Mouse (Mus musculus): ENCODE results near the gene BC049715. TPM values are rescaled to one million over a fixed set of nuclear protein-coding genes. Genes with fewer than 3 reads are reported as not detected.

Gene BC049715
- polyA plus RNA-seq, 1 experiment = 1.0 TPM

DNA sequence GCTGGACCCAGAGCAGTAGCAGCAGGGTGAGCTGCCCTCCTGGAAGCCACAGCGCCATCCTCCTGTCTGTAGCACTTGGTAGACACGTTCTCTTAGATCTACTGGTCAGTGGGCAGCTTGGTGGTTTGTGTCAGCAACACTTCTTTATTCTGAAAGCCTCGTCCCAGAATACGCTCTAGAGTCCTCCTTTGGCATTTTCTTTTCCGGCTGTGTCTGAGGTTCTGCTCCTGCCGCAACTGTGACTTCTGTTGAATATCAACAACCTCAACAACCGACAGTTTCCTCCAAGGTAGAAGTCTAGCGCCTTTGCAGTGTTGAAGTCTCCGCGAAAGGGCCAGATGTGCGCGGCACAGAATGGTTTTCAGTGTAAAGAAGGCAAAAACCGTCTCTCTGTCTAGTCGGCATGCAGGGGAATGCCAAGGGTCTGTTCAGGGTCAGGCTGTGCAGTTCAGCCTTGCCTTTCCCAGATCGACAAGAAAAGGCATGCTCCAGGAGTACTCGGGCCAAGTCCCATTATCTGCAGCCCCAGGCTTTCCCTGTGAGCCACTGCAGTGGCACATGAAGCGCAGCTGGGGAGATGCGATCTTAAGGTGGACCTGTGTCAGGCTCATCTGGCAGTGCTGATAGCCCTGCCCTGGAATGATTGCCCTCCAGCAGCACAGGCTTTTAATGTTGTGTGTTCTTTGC, 29.9 kb downstream of the BC049715 start, which contains the start of gene Art4:
Gene Art4, minus strand, starts transcription at position 548 of the 687 bp plus-strand sequence.
- TF ChIP-seq POLR2A (IDR thresholded peaks at IDR 0.05; ENCODE audit: extremely low read depth, insufficient read depth, low read length) (no peak), CTCF (IDR thresholded peaks at IDR 0.05; ENCODE audit: extremely low read depth, insufficient read depth, low read length) (no peak)
- Histone ChIP-seq H3K4me1 (ENCODE audit: control insufficient read depth, insufficient read depth, low read length) (peaks cover 2% of the 10 kb centered on the region; the same call in 1 of the 2 replicates), H3K27ac (ENCODE audit: insufficient read depth, low read length) (no peak within 1 kb of the TSS), H3K4me3 (ENCODE audit: insufficient read depth, low read length) (no peak within 1 kb of the TSS)

DNA sequence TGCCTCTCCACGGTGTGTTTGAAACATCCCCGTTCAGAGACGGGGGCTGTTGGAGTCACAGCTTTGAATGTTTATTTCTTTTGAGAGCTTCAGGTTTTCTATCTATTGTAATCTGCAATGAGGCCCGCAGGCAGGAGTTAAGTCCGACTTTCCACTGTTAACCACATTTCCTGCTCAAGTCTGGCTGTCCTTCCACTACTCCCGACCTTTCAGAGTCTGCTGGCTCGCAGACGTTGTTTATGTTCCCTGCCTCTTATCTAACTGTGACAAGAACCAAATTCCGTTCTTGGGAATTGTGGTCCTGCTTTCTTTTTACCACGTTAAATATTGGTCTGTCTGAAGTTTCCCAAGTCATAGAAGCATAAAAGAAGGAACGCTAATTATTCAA, 30.4 kb downstream of the BC049715 start:
- H3K4me1 ChIP-seq (ENCODE audit: control insufficient read depth, insufficient read depth, low read length) = peaks cover 2% of the 10 kb centered on the region; the same call in 1 of the 2 replicates
- TF ChIP-seq POLR2A (IDR thresholded peaks at IDR 0.05; ENCODE audit: extremely low read depth, insufficient read depth, low read length) (no peak), CTCF (IDR thresholded peaks at IDR 0.05; ENCODE audit: extremely low read depth, insufficient read depth, low read length) (no peak)
- H3K27ac ChIP-seq (ENCODE audit: insufficient read depth, low read length) = no peak overlapping the region
- no peak overlapping the region for H3K4me3 ChIP-seq (ENCODE audit: insufficient read depth, low read length)

DNA sequence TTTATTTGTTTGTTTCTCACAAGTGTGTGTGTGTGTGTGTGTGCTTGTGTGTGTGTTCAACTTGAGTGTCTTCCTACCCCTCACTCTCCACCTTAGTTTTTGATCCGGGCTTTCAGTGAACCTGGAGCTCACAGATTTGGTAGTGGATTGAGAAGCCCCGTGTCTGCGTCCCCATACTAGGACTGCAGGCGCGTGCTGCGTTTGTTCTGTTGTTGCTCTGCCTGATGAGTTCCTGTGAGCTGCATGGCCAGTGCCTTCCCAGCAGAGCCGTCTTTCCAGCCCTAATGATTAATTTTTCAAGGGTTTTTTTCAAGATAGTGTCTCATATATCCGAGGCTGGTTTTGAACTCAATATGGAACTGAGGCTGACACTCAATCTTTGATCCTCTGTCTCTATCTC, 31.0 kb downstream of the BC049715 start:
- TF ChIP-seq POLR2A (IDR thresholded peaks at IDR 0.05; ENCODE audit: extremely low read depth, insufficient read depth, low read length) = no peak
- no peak for TF ChIP-seq CTCF (IDR thresholded peaks at IDR 0.05; ENCODE audit: extremely low read depth, insufficient read depth, low read length)
- Histone ChIP-seq H3K27ac (ENCODE audit: insufficient read depth, low read length) (no peak overlapping the region), H3K4me1 (ENCODE audit: control insufficient read depth, insufficient read depth, low read length) (peaks cover 2% of the 10 kb centered on the region; the same call in 1 of the 2 replicates), H3K4me3 (ENCODE audit: insufficient read depth, low read length) (no peak overlapping the region)

DNA sequence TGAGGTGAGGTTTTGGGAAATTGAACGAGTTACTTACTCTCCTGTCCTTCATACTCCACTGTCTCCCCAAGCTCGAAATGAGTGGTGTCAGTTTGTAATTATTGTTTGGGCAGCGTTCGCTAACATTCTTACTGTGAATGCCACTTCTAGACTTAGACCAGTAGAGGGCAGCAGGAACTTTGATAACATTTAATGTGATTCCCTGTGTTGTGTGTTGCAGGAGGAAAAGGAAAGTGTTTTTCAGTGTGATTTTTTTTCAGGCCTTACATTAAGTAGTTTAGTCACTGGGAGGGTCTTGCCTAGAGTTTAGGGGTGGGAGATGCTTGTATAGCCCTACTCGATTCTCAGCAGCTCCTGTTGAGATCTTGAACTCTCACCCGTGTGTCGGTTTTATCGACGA, 33.6 kb downstream of the BC049715 start:
- peaks cover 2% of the 10 kb centered on the region; the same call in 1 of the 2 replicates for H3K4me1 ChIP-seq (ENCODE audit: control insufficient read depth, insufficient read depth, low read length)
- no peak overlapping the region for H3K27ac ChIP-seq (ENCODE audit: insufficient read depth, low read length)
- no peak for TF ChIP-seq POLR2A (IDR thresholded peaks at IDR 0.05; ENCODE audit: extremely low read depth, insufficient read depth, low read length)
- peak; percentile 58; the same call in 1 of the 2 replicates for TF ChIP-seq CTCF (IDR thresholded peaks at IDR 0.05; ENCODE audit: extremely low read depth, insufficient read depth, low read length)
- no peak overlapping the region; the same call in 1 of the 2 replicates for H3K4me3 ChIP-seq (ENCODE audit: insufficient read depth, low read length)

- TF ChIP-seq CTCF (IDR thresholded peaks at IDR 0.05; ENCODE audit: extremely low read depth, insufficient read depth, low read length) (no peak), POLR2A (IDR thresholded peaks at IDR 0.05; ENCODE audit: extremely low read depth, insufficient read depth, low read length) (no peak)
- peaks cover 3% of the 10 kb centered on the region; the same call in 1 of the 2 replicates for H3K4me1 ChIP-seq (ENCODE audit: control insufficient read depth, insufficient read depth, low read length)
- H3K4me3 ChIP-seq (ENCODE audit: insufficient read depth, low read length) = no peak overlapping the region
- no peak overlapping the region for H3K27ac ChIP-seq (ENCODE audit: insufficient read depth, low read length)
Measured at GRCm38 (mm10) chr6:136865360-136865759, 37.9 kb downstream of the BC049715 start.

GRCm38 (mm10) chr6:136866150-136866549, 38.7 kb downstream of the BC049715 start:
- Histone ChIP-seq H3K27ac (ENCODE audit: insufficient read depth, low read length) (no peak overlapping the region), H3K4me3 (ENCODE audit: insufficient read depth, low read length) (no peak overlapping the region), H3K4me1 (ENCODE audit: control insufficient read depth, insufficient read depth, low read length) (peaks cover 2% of the 10 kb centered on the region; the same call in 1 of the 2 replicates)
- no peak for TF ChIP-seq CTCF (IDR thresholded peaks at IDR 0.05; ENCODE audit: extremely low read depth, insufficient read depth, low read length)
- TF ChIP-seq POLR2A (IDR thresholded peaks at IDR 0.05; ENCODE audit: extremely low read depth, insufficient read depth, low read length) = no peak

- Histone ChIP-seq H3K4me3 (ENCODE audit: insufficient read depth, low read length) (no peak overlapping the region), H3K4me1 (ENCODE audit: control insufficient read depth, insufficient read depth, low read length) (peaks cover 1% of the 10 kb centered on the region; the same call in 1 of the 2 replicates), H3K27ac (ENCODE audit: insufficient read depth, low read length) (no peak overlapping the region)
- TF ChIP-seq CTCF (IDR thresholded peaks at IDR 0.05; ENCODE audit: extremely low read depth, insufficient read depth, low read length) (no peak), POLR2A (IDR thresholded peaks at IDR 0.05; ENCODE audit: extremely low read depth, insufficient read depth, low read length) (no peak)
Measured at GRCm38 (mm10) chr6:136868921-136869320, 41.5 kb downstream of the BC049715 start.

- H3K4me1 ChIP-seq (ENCODE audit: control insufficient read depth, insufficient read depth, low read length) = 0 out of 2 replicates have a peak, but pooled peaks cover 3% of the 10 kb centered on the region
- no peak overlapping the region for H3K27ac ChIP-seq (ENCODE audit: insufficient read depth, low read length)
- TF ChIP-seq CTCF (IDR thresholded peaks at IDR 0.05; ENCODE audit: extremely low read depth, insufficient read depth, low read length) (no peak), POLR2A (IDR thresholded peaks at IDR 0.05; ENCODE audit: extremely low read depth, insufficient read depth, low read length) (no peak)
- no peak overlapping the region for H3K4me3 ChIP-seq (ENCODE audit: insufficient read depth, low read length)
Measured at GRCm38 (mm10) chr6:136874599-136874998, 47.2 kb downstream of the BC049715 start.

DNA sequence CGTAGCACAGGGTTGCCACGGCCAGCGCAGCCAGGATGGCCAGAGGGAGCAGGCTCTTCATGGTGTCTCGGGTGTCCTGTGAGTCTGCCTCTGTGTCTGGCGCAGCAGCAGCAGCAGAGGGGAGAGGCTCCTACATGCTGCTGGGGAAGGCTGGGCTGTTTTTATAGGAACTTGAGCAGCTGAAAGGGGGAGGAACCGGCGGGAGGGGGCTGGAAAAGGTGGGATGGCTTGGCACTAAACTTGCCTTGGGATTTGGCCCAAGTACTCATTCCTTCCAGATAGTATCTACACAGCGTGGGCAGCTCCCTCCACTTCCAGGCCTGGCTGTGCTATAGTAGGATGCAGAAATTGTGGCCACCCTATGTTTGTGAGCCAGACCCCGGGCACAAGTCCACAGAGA, 48.2 kb downstream of the BC049715 start, which contains the start of gene Mgp:
Gene Mgp, minus strand, starts transcription at position 154 of the 400 bp plus-strand sequence.
- no peak for TF ChIP-seq CTCF (IDR thresholded peaks at IDR 0.05; ENCODE audit: extremely low read depth, insufficient read depth, low read length)
- TF ChIP-seq POLR2A (IDR thresholded peaks at IDR 0.05; ENCODE audit: extremely low read depth, insufficient read depth, low read length) = 0 out of 2 replicates have a peak, but pooled peaks have one; percentile 30
- Histone ChIP-seq H3K4me1 (ENCODE audit: control insufficient read depth, insufficient read depth, low read length) (0 out of 2 replicates have a peak, but pooled peaks cover 3% of the 10 kb centered on the region), H3K27ac (ENCODE audit: insufficient read depth, low read length) (no peak within 1 kb of the TSS), H3K4me3 (ENCODE audit: insufficient read depth, low read length) (no peak within 1 kb of the TSS)

DNA sequence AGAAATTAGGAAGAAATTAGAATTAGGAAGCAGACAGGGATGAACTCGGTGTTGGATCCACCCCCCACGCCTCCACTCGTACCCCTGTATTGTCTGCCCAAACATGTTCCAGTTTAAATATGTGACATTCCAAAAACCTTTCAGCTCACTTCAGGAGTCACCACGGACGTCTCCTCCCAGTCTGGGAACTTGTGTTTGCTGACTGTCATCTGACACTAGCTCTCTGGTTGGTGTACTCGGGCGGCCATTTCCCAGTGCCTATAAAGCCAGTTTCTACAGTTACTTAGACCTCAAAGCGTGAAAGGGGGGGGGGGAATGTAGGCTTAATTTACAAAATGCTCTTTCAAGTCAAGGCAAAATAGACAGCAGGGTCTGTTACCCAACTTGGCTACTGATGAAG, 54.3 kb downstream of the BC049715 start:
- Histone ChIP-seq H3K4me3 (ENCODE audit: insufficient read depth, low read length) (no peak overlapping the region), H3K4me1 (ENCODE audit: control insufficient read depth, insufficient read depth, low read length) (no peaks in the 10 kb centered on the region), H3K27ac (ENCODE audit: insufficient read depth, low read length) (no peak overlapping the region)
- no peak for TF ChIP-seq POLR2A (IDR thresholded peaks at IDR 0.05; ENCODE audit: extremely low read depth, insufficient read depth, low read length)
- no peak for TF ChIP-seq CTCF (IDR thresholded peaks at IDR 0.05; ENCODE audit: extremely low read depth, insufficient read depth, low read length)

All from cortical plate, adult 2 months (tissue).